Mouse (Mus musculus): Measurements from ENCODE around the gene Kdm2b.
"Not testable (repeated sequence)": the region's sequence is repeated elsewhere in the genome, so short reads cannot be mapped to it uniquely, and the experiment has no call there.

The Kdm2b gene

DNA sequence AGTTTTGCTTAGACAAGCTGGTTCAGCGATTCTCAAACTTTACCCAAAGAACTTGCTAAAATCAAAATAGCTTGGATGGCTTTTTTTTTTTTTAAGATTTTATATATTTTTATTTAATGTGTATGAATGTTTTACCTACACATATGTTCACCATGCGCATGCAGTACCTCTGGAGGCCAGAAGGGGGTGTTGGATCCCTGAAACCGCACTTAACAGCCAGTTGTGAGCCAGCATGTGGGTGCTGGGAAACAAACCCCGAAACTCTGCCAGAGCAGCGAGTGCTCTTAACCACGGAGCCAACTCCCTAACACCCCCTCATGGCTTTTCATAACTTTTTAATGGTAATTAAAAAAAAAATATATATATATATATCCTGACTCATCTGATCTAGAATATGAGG lies 21.2 kb upstream of the Kdm2b start:
- no peak for DNase-seq

DNA sequence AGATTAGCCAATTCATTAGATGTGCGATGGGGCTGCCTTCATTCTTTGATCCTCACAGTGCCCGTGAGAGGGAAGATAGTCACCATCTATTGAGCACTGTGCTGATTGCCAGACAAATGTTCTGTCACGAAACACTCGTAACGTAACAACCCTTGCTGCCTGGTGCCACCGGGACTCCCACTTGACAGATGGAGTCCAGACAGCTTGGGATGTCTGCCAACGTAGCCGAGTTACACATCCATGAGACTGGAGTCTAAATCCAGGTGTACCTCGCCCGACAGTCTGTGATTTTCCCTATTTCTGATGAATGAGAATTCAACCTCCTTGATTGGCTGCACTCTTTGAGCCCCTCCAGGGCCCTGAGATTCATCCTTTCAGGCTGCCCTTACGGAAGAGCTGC lies 20.2 kb upstream of the Kdm2b start:
- DNase-seq, result no peak

DNA sequence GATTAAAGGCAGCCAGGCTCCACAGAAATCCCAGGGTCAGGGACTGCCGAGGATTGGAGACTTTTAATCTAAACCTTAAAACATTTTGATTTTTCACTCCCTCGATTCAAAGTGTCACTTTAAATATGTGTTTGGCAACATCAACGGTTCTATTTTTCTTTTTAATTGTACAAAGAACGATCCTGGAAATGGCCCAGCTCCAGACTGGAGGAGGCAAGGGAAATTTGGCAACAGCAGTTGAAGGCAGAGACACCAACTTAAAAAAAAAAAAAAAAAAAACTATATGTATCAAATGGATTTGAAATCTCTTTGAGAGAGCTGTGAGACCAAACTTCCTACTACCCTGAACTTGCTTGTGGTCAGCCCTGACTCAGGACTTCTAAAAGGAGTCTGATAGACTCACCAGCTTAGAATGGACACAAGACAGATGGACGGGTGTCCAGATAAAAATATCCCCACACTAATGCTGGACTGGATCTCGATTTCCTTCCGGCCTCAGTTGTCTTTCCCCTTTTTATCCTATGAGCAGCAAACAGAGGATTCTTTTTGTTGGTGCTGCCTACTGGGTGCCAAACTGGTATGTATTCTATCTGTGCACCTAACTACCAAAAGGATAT lies 19.4 kb upstream of the Kdm2b start:
- DNase-seq, result no peak

DNA sequence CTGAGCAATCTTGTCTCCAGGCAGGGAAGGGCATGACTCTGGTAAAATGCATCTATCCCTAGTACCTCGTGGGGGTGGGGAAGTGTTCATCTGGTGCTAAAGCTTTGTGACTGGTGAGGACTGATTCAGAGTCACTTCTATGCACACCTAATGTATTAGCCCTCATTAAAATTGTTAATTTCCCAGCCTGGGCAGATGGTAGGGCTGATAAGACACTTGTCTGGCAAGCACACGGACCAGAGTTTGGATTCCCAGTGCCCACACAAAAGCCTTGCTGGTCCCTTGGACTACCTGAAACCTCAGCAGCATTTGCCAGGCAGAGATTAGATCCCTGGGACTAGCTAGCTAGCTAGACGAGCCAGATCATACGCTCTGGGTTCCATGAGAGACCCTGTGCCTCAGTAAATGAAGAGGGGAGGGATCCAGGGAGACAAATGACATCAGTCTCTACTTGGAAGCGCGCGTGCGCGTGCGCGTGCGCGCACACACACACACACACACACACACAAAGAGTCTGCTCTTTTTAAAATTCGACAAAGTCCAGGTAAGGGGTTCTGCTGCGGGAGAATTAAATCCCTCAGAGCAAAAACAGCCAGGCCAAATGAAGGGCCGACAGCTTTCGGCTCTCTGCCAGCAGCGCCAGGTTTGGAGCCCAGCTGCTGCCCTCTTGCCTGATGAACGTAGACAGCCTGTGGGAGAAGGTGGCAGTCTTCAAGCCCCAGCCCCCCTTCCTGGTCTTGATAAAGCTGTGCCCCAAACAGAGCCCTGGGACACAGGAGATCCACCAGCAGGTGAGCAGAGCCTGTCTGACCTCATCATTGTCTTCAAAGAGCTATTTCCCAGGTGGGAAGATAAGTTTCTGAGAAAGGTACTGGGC lies 16.3 kb upstream of the Kdm2b start:
- DNase-seq, result no peak

DNA sequence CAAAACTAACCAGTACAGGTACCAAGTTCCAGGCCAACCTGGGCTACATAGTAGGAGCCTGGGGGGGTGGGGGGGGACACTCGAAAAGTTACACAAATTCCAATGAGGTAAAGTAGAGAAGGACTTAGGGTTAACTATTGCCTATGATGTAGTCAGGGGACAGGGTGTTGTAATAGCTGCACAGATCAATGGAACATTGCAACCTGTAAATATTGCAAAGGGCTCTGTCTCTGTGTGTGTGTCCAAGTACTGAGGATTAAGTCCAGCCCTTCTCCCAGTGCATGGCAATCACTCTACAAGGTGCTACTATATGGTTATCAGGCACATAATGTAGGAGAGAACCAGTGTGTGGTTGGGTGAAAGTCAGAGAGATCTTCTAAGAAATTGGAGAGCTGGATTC lies 11.3 kb upstream of the Kdm2b start:
- DNase-seq, result no peak

DNA sequence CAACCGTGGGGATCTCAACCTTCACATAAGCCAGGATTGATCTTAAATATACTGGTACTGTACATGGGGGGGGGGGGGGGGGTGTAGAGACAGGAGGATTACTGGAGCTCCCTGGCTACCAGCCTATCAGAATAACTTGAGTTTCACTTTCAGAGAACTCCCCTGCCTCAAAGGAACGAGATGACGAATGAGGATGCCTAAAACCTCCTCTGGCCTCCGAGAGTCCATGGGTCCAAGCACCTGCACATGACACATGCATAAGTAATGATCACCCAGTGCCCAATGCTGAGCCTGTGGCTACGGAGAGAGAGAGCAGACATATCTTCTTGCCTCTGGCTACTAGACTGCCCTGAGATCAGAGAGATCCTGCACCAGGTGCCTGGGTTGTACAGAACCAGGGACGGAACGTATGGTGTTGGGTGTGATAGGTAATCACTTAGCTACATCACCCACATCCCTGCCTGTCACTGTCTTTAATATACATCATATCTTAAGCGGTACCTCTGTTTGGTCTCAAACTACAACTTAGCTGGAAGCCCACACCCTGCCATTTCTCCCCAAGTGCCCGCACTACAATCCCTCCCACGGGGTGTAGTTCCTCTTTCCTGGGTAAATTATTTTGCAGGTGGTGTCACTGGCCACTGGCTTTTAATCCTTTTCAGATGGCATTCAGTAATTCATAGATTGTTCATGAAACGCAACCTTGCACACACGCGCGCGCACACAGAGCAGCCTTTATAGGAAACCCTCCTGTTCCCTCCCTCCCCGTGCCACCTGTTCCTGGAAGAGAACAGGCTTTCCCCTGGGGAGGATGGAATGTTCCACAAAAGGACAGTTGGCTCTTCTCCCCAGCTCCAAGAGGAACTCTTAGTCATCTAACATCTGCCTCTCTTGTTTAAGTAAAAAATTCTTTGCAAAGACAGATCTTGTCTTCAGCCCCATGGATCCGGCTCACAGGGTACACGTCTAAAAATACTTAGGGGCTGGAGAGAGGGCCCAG lies 7.9 kb upstream of the Kdm2b start:
- no peak for DNase-seq

DNA sequence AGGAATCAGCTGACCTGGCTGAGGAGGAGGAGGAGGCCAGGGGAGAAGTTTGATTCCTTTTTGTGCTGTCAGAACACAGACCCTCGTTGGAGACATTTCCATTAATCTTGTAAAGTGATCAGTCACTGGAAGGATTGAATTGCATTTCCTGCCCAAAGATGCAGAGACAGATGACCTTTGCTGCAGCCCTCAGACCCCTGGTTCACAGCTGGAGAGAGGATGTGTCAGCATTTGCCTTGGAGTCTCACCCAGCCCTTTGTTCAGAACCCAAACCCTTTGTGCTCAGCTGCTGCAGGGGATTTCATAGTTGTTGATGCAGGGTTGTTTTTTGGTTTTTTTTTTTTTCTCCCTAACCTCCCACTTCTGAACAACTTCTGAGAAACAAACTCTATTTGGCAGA lies 5.3 kb upstream of the Kdm2b start:
- DNase-seq, result peak; percentile 32

DNA sequence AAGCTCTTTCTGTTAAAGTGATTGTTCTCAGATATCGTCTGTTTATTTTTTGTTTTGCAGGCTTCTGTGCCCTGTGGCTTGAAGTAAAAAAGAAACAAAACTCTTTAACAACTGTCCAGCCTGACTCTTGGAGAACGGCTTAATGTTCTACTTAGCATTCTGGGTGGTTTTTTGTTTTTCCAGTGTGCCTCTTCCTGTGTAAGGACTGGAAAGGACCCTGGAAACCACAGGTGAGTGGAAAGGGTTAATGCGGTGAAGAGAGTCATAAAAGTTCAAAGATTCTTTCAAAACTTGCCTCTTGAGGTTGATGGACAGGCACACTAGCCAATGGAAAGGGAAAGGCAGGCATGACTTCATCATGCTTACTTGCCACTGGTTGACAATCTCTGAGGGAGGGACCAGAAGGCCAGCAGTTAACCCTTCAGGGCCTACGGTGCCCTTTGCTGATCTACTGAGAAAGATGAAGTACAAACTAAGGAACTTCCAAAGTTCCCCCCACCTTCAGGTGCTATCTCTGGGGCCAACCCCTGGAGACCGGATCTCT lies 4.8 kb upstream of the Kdm2b start:
- peak; percentile 96 for DNase-seq

DNA sequence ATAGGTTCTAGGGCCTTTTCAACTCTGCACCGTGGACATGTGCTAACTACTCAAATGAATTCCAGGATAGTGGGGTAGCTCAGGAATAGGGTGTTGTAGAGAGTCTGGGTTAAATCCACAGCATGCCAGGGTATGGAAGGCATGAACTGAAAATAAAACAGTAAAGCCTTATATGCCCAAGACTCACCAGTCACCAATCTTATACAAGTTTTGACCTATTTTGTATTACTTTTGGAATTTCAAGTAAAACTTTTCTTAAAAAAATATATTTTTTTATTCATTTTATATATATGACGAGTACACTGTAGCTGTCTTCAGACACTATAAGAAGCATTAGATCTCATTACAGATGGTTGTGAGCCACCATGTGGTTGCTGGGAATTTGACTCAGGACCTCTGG lies 4.2 kb upstream of the Kdm2b start:
- DNase-seq, result no peak

DNA sequence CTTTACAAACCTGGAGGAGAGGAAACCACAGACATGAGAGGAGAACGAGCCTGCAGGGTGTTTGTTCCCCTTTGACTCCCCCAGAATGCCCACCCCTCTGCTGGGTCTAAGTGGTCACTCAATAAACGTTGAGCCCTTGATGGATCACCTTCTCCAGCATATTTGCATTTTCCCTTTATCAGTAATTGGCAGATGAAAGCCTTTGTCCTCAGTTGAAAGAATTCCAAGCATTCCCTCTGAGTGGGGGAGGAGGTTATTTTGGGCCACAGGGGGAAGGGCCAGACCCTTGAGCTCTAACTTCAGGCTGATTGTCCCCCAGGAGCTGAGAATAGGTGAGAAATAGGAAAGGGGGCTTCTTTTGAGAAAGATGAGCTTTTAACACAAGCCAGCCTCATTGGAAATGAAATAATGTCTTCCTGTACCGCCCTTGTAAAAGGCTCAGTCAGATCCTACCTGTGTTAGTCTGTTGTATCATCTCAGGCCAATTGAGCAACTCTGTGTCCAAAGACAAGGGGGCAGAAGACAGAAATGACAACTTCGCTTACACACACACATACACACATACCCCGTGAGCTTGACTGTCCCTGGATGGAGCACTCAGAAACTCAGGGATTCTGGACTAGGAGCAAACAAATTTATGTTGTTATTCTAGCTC lies 1.9 kb upstream of the Kdm2b start:
- no peak for DNase-seq

DNA sequence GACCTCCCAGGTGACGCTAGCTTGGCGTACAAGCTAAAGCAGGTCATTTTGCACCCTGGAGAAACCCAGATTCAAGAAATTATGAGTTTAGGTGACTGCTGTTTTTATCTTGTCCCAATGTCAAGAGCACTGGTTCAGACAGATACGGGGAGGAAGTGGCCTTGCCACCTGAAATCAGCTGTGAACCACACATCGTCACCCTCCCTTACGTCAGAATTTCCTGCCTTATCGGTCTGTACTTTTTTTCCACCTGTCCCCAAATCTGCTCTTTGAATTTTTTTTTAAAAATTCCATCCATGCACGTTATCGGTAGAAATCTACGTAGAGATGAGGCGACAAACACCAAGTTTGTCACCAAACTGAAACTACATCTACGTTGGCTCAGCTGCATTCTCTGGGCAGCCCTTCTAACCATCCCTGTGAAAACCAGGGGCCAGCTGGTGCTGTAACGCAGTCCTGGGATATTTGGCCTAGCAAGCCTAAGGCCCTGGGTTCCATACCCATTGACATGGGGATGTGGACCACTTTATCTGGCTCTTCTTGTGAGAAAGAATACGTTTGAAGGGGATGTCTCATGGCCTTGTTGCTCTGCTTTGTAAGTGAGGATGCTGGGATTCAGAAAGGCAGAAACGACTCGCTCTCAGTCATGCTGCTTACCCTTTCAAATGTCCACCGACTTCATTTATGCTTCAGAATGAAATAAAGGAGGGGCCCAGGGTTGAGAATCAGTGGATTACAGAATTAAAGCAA lies 963 bp upstream of the Kdm2b start:
- DNase-seq, result peak; percentile 78

DNA sequence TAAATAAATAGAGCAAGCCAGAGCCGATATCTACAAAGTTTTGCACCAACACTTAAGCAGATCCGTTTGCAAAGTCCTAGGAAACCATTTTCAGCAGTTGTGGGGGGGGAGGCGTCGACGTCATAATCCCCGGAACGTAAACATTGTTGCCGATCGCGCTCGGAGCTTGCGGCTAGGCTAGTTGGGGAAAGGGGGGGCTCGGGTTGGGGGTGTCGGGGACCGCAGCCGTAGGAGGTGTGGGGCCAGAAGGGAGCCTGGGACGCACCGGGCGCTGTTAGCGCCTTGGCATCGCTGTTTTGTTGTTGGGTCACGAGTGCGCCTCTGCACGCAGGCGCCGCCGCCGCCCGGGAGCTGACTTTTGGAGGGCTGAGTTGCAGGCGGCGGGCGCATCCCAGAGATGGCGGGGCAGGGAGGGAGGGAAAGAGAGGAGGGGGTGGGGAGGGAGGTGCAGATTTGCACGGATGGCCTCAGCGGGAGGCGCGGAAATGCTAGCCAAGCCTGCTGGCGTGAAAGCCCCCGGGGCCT lies 560 bp downstream of the Kdm2b start:
- peak; percentile 89 for DNase-seq

GRCm38 (mm10) chr5:122988021-122988751 lies 1.4 kb downstream of the Kdm2b start:
- peak; percentile 81 for DNase-seq

GRCm38 (mm10) chr5:122987211-122988020 lies 2.2 kb downstream of the Kdm2b start:
- DNase-seq, result peak; percentile 66

GRCm38 (mm10) chr5:122986091-122986493 lies 3.5 kb downstream of the Kdm2b start:
- no peak for DNase-seq

- DNase-seq, result no peak
These were observed 4.3 kb downstream of the Kdm2b start for GRCm38 (mm10) chr5:122985276-122985675.

- no peak for DNase-seq
These were observed 5.1 kb downstream of the Kdm2b start for GRCm38 (mm10) chr5:122984483-122984882.

DNA sequence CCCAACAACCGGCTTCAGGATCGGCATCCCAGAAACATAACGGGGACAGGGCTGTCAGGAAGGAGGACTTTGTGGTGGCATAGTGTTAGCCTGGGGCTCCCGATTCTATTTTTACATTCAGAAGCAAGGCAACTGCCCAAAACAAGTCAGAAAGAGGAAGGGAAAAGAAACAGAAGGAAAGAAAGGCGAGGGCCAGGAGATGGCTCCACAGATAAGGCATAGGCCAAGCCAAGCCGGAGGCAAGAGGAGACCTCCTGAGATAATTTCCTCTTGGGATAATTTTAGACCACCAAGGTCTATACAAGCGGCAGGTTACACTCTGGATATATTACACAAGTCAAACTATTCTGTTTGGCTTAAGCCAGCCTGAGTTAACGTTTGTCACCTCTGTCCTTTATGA lies 10.7 kb downstream of the Kdm2b start:
- no peak for DNase-seq

- DNase-seq, result not testable (repeated sequence)
These were observed 14.9 kb downstream of the Kdm2b start for GRCm38 (mm10) chr5:122974701-122975100.

DNA sequence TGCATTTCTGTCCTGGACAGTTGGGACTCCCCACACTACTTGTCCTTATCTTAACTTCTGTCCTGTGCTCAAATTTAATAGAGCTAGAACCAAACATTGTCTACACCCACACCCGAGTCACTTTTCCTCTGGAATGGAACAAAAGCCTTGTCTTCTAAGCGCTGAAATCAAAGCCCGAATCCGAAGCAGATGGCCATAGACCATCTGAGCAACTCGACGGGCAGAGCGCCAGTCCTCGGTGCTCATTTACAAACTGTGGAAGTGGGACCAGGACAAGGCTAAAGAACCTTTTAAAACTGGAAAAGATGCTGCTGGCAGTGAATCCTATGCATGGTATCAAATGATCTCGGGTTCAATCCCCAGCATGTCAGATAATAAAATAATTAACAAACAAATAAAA lies 17.5 kb downstream of the Kdm2b start:
- no peak for DNase-seq

All from thymus, postnatal 14 days (tissue).